Mouse (Mus musculus) hindbrain, embryonic 14.5 days (tissue): ENCODE results near the gene Crhr2. TPM values are rescaled to one million over a fixed set of nuclear protein-coding genes. Genes with fewer than 3 reads are reported as not detected.

Experiments
- ATAC-seq: fragments of 200-750 bp; cut with Nextera tagmentation; 2 replicates; pipeline ENCODE4 v1.8.0; 2017; ENCODE audit warnings: moderate number of reproducible peaks, mild to moderate bottlenecking, moderate TSS enrichment, moderate library complexity; ENCODE audit not compliant: low FRiP score
- DNase-seq: peaks from one replicate; pipeline ENCODE4 v3.0.0-alpha.2; 2015; ENCODE audit warnings: low spot score
- H3K27ac ChIP-seq: fragments of 300-500 bp; sonication (generic); 2 replicates; pipeline ENCODE4 v1.5.1; 2014; ENCODE audit warnings: mild to moderate bottlenecking, moderate library complexity
- H3K27me3 ChIP-seq: fragments of 300-500 bp; sonication (generic); 2 replicates; pipeline ENCODE4 v1.6.1; 2014; ENCODE audit warnings: mild to moderate bottlenecking, low read length, mixed read lengths; ENCODE audit not compliant: control insufficient read depth, insufficient read depth
- H3K36me3 ChIP-seq: fragments of 300-500 bp; sonication (generic); replicated peaks from 2 replicates; pipeline ENCODE4 v1.6.1; 2014; ENCODE audit not compliant: control insufficient read depth, insufficient read depth
- H3K4me1 ChIP-seq: fragments of 300-500 bp; sonication (generic); replicated peaks from 2 replicates; pipeline ENCODE4 v1.6.1; 2014; ENCODE audit warnings: antibody characterized with exemption, low read length, mixed read lengths; ENCODE audit not compliant: control insufficient read depth, insufficient read depth
- H3K4me2 ChIP-seq: fragments of 300-500 bp; sonication (generic); replicated peaks from 2 replicates; pipeline ENCODE4 v1.6.1; 2014; ENCODE audit warnings: mild to moderate bottlenecking, moderate library complexity
- H3K4me3 ChIP-seq: fragments of 300-500 bp; sonication (generic); replicated peaks from 2 replicates; pipeline ENCODE4 v1.5.1; 2014; ENCODE audit warnings: mild to moderate bottlenecking, low read length
- H3K9ac ChIP-seq: fragments of 300-500 bp; sonication (generic); 2 replicates; pipeline ENCODE4 v1.6.1; 2014
- H3K9me3 ChIP-seq: fragments of 300-500 bp; sonication (generic); 2 replicates; pipeline ENCODE4 v1.6.1; 2016; ENCODE audit warnings: low read length; ENCODE audit not compliant: control insufficient read depth
- WGBS: fragments of 180-500 bp; shearing (Covaris S2); extraction: QIAGEN DNeasy Blood & Tissue Kit; methylation state at CpG from one replicate; pipeline ENCODE4 v1.1.7; 2014; 5-methylcytosine and 5-hydroxymethylcytosine counted together
- polyA plus RNA-seq: library from polyadenylated mRNA; unstranded; fragments of >200 nt; fragmentation: Nextera tagmentation; extraction: Ambion mirVana; gene quantifications from 2 replicates; pipeline ENCODE4 v1.2.1, GENCODE M21; 2014

Crhr2 gene
- polyA plus RNA-seq, 1 experiment from 2014 or later, result 1.3 TPM

GRCm38 (mm10) chr6:55133425-55133824, 609 bp upstream of the Crhr2 start:
- Histone ChIP-seq H3K9me3 (no peaks in the 10 kb centered on the region), H3K27ac (no peak overlapping the region), H3K4me1 (no peaks in the 10 kb centered on the region), H3K36me3 (no peaks in the 10 kb centered on the region), H3K4me3 (no peak overlapping the region), H3K4me2 (no peak overlapping the region), H3K9ac (no peak overlapping the region), H3K27me3 (no peaks in the 10 kb centered on the region)
- WGBS, result 71% methylated on average over 1 of the region's 1 CpGs
- DNase-seq (no peak), ATAC-seq (no peak)

- Histone ChIP-seq H3K9ac (no peak overlapping the region), H3K27ac (no peak overlapping the region), H3K27me3 (no peaks in the 10 kb centered on the region), H3K4me3 (no peak overlapping the region), H3K36me3 (no peaks in the 10 kb centered on the region), H3K4me1 (no peaks in the 10 kb centered on the region), H3K9me3 (no peaks in the 10 kb centered on the region), H3K4me2 (no peak overlapping the region)
- 87% methylated on average over 4 of the region's 4 CpGs for WGBS
- DNase-seq (no peak), ATAC-seq (no peak)
Measured at GRCm38 (mm10) chr6:55131301-55131700, 1.5 kb downstream of the Crhr2 start.

- DNase-seq (no peak), ATAC-seq (no peak)
- Histone ChIP-seq H3K9ac (no peak overlapping the region), H3K27ac (no peak overlapping the region), H3K4me3 (no peak overlapping the region), H3K4me2 (no peak overlapping the region), H3K9me3 (no peaks in the 10 kb centered on the region), H3K36me3 (no peaks in the 10 kb centered on the region), H3K4me1 (no peaks in the 10 kb centered on the region), H3K27me3 (no peaks in the 10 kb centered on the region)
- WGBS, result 68% methylated on average over 6 of the region's 6 CpGs
Measured at GRCm38 (mm10) chr6:55130631-55131030, 2.2 kb downstream of the Crhr2 start.

GRCm38 (mm10) chr6:55128391-55128790, 4.4 kb downstream of the Crhr2 start:
- no peak for ATAC-seq
- H3K27ac ChIP-seq, result no peak overlapping the region
- no peaks in the 10 kb centered on the region for H3K36me3 ChIP-seq
- H3K9me3 ChIP-seq, result no peaks in the 10 kb centered on the region
- no peak overlapping the region for H3K4me2 ChIP-seq
- no peak for DNase-seq
- H3K9ac ChIP-seq, result no peak overlapping the region
- H3K4me3 ChIP-seq, result no peak overlapping the region
- H3K4me1 ChIP-seq, result no peaks in the 10 kb centered on the region
- H3K27me3 ChIP-seq, result no peaks in the 10 kb centered on the region

- Histone ChIP-seq H3K27me3 (no peaks in the 10 kb centered on the region), H3K4me1 (peaks cover 2% of the 10 kb centered on the region; the same call in 1 of the 2 replicates), H3K4me2 (no peak overlapping the region), H3K4me3 (no peak overlapping the region), H3K27ac (no peak overlapping the region), H3K9me3 (no peaks in the 10 kb centered on the region), H3K36me3 (no peaks in the 10 kb centered on the region), H3K9ac (no peak overlapping the region)
- no peak for DNase-seq
- WGBS, result 81% methylated on average over 5 of the region's 5 CpGs
- no peak for ATAC-seq
Measured at GRCm38 (mm10) chr6:55126576-55126975, 6.2 kb downstream of the Crhr2 start.

GRCm38 (mm10) chr6:55123056-55123455, 9.8 kb downstream of the Crhr2 start:
- H3K4me3 ChIP-seq, result no peak overlapping the region
- no peak overlapping the region for H3K4me2 ChIP-seq
- DNase-seq, result no peak
- H3K27ac ChIP-seq, result no peak overlapping the region
- H3K4me1 ChIP-seq, result peaks cover 7% of the 10 kb centered on the region; the same call in 1 of the 2 replicates
- ATAC-seq, result no peak
- H3K27me3 ChIP-seq, result peaks cover 19% of the 10 kb centered on the region
- H3K9ac ChIP-seq, result no peak overlapping the region
- 45% methylated on average over 4 of the region's 4 CpGs for WGBS
- no peaks in the 10 kb centered on the region for H3K9me3 ChIP-seq
- no peaks in the 10 kb centered on the region for H3K36me3 ChIP-seq

GRCm38 (mm10) chr6:55117325-55118109, 15.3 kb downstream of the Crhr2 start:
- Histone ChIP-seq H3K4me2 (peak overlapping the region; percentile 86), H3K36me3 (no peaks in the 10 kb centered on the region), H3K27me3 (peaks cover 64% of the 10 kb centered on the region), H3K4me1 (peaks cover 16% of the 10 kb centered on the region), H3K27ac (no peak overlapping the region), H3K9me3 (no peaks in the 10 kb centered on the region), H3K9ac (peak overlapping the region; percentile 56), H3K4me3 (peak overlapping the region; percentile 55)
- DNase-seq, result no peak
- peak; percentile 62 for ATAC-seq
- WGBS, result under 1% methylated on average over 68 of the region's 68 CpGs

GRCm38 (mm10) chr6:55108358-55108757, 24.5 kb downstream of the Crhr2 start:
- Histone ChIP-seq H3K9ac (no peak overlapping the region), H3K4me2 (no peak overlapping the region), H3K9me3 (no peaks in the 10 kb centered on the region), H3K4me3 (no peak overlapping the region), H3K27ac (no peak overlapping the region), H3K36me3 (no peaks in the 10 kb centered on the region), H3K4me1 (no peaks in the 10 kb centered on the region), H3K27me3 (peaks cover 11% of the 10 kb centered on the region; the same call in 1 of the 2 replicates)
- 22% methylated on average over 7 of the region's 7 CpGs for WGBS
- no peak for DNase-seq
- no peak for ATAC-seq

- no peak overlapping the region for H3K4me3 ChIP-seq
- no peak overlapping the region for H3K27ac ChIP-seq
- H3K9me3 ChIP-seq, result no peaks in the 10 kb centered on the region
- H3K36me3 ChIP-seq, result no peaks in the 10 kb centered on the region
- DNase-seq, result no peak
- H3K4me1 ChIP-seq, result no peaks in the 10 kb centered on the region
- H3K4me2 ChIP-seq, result no peak overlapping the region
- WGBS, result 86% methylated on average over 5 of the region's 5 CpGs
- H3K27me3 ChIP-seq, result no peaks in the 10 kb centered on the region
- ATAC-seq, result no peak
- H3K9ac ChIP-seq, result no peak overlapping the region
Measured at GRCm38 (mm10) chr6:55098603-55099002, 34.2 kb downstream of the Crhr2 start.
